Mouse (Mus musculus) MEL (cell line): Measurements from ENCODE around the gene Tomm40. TPM values are rescaled to one million over a fixed set of nuclear protein-coding genes. Genes with fewer than 3 reads are reported as not detected.

Experiments
- DNase-seq: peaks from one replicate; pipeline ENCODE4 v3.0.0; 2011; ENCODE audit warnings: low read depth, low spot score
- H3K27ac ChIP-seq: 2 replicates; pipeline ENCODE4 v1.5.1; 2012; ENCODE audit warnings: low read depth, mild to moderate bottlenecking, control low read depth, low read length, moderate library complexity; ENCODE audit not compliant: control insufficient read depth
- H3K27me3 ChIP-seq, 2 experiments: fragments of 150-350 bp in 1 of 2; sonication (generic) in 1 of 2; 2 replicates each; pipeline ENCODE4 v1.6.1; 2012; ENCODE audit warnings: low read length in 2 of 2, mild to moderate bottlenecking in 2 of 2, improper control_type of control experiment in 1 of 2, moderate library complexity in 1 of 2; ENCODE audit not compliant: insufficient read depth in 2 of 2, control insufficient read depth in 1 of 2
- H3K36me3 ChIP-seq, 2 experiments: 2 replicates each; pipeline ENCODE4 v1.6.1; 2012 to 2014; ENCODE audit warnings: low read length in 2 of 2, improper control_type of control experiment in 1 of 2, inconsistent platforms in 1 of 2, mild to moderate bottlenecking in 1 of 2; ENCODE audit not compliant: insufficient read depth in 2 of 2, control insufficient read depth in 1 of 2
- H3K4me1 ChIP-seq, 2 experiments: fragments of 150-350 bp in 1 of 2; sonication (generic) in 1 of 2; 2 replicates each; pipeline ENCODE4 v1.6.1; 2012; ENCODE audit warnings: low read length in 2 of 2, improper control_type of control experiment in 1 of 2, mild to moderate bottlenecking in 1 of 2; ENCODE audit not compliant: insufficient read depth in 2 of 2, control insufficient read depth in 1 of 2
- H3K4me3 ChIP-seq, 2 experiments: fragments of 150-350 bp in 1 of 2; sonication (generic) in 1 of 2; 2 replicates each; pipeline ENCODE4 v1.5.1; 2012; ENCODE audit warnings: low read depth in 2 of 2, low read length in 2 of 2, mild to moderate bottlenecking in 2 of 2, moderate library complexity in 2 of 2, control low read depth in 1 of 2, improper control_type of control experiment in 1 of 2; ENCODE audit not compliant: control insufficient read depth in 1 of 2, insufficient read depth in 1 of 2
- H3K79me2 ChIP-seq: 2 replicates; pipeline ENCODE4 v1.6.1; 2012; ENCODE audit warnings: mild to moderate bottlenecking, low read length, moderate library complexity; ENCODE audit not compliant: control insufficient read depth, poor library complexity, insufficient read depth
- H3K9ac ChIP-seq: 2 replicates; pipeline ENCODE4 v1.6.1; 2012; ENCODE audit warnings: low read depth, mild to moderate bottlenecking, control low read depth, low read length, moderate library complexity; ENCODE audit not compliant: control insufficient read depth, poor library complexity, severe bottlenecking
- H3K9me3 ChIP-seq: fragments of 150-350 bp; sonication (generic); replicated peaks from 2 replicates; pipeline ENCODE4 v1.6.1; 2012; ENCODE audit warnings: mild to moderate bottlenecking, low read length, improper control_type of control experiment, moderate library complexity; ENCODE audit not compliant: insufficient read depth
- CHD1 ChIP-seq: IDR thresholded peaks from 2 replicates; pipeline ENCODE4 v1.6.1; 2012; ENCODE audit warnings: low read depth, mild to moderate bottlenecking, inconsistent platforms, low read length, improper control_type of control experiment
- CHD2 ChIP-seq: IDR thresholded peaks from 2 replicates; pipeline ENCODE4 v1.6.1; 2011; ENCODE audit warnings: low read length, improper control_type of control experiment
- E2F4 ChIP-seq: IDR thresholded peaks from 2 replicates; pipeline ENCODE4 v1.6.1; 2011; ENCODE audit warnings: low read depth, low read length, improper control_type of control experiment, borderline replicate concordance
- ELF1 ChIP-seq: IDR thresholded peaks from 2 replicates; pipeline ENCODE4 v1.6.1; 2014; ENCODE audit warnings: low read depth, mild to moderate bottlenecking, inconsistent platforms, low read length, improper control_type of control experiment, moderate library complexity
- EP300 ChIP-seq, 2 experiments: IDR thresholded peaks; 2 replicates each; pipeline ENCODE4 v1.6.1; 2011; ENCODE audit warnings: improper control_type of control experiment in 2 of 2, low read length in 2 of 2, low read depth in 1 of 2, mild to moderate bottlenecking in 1 of 2
- JUND ChIP-seq: IDR thresholded peaks from 2 replicates; pipeline ENCODE4 v1.6.1; 2011; ENCODE audit warnings: low read depth, mild to moderate bottlenecking, improper control_type of control experiment, low read length
- MAFK ChIP-seq: IDR thresholded peaks from 2 replicates; pipeline ENCODE4 v1.6.1; 2011; ENCODE audit warnings: low read depth, mild to moderate bottlenecking, low read length, improper control_type of control experiment, borderline replicate concordance
- MEF2A ChIP-seq: IDR thresholded peaks from 2 replicates; pipeline ENCODE4 v1.6.1; 2014; ENCODE audit warnings: low read depth, mild to moderate bottlenecking, inconsistent platforms, low read length, improper control_type of control experiment; ENCODE audit not compliant: poor library complexity, insufficient replicate concordance, severe bottlenecking; ENCODE audit errors: extremely low read depth
- MYB ChIP-seq: IDR thresholded peaks from 2 replicates; pipeline ENCODE4 v1.6.1; 2011; ENCODE audit warnings: mild to moderate bottlenecking, low read depth, low read length, improper control_type of control experiment
- MYC ChIP-seq: IDR thresholded peaks from 2 replicates; pipeline ENCODE4 v1.6.1; 2011; ENCODE audit warnings: low read depth, mild to moderate bottlenecking, low read length, improper control_type of control experiment, moderate library complexity
- POLR2A ChIP-seq, 2 experiments: IDR thresholded peaks; 2 replicates each; pipeline ENCODE4 v1.6.1; 2011 to 2012; ENCODE audit warnings: low read length in 2 of 2, mild to moderate bottlenecking in 2 of 2, control low read depth in 1 of 2, improper control_type of control experiment in 1 of 2, low read depth in 1 of 2, moderate library complexity in 1 of 2; ENCODE audit not compliant: control insufficient read depth in 1 of 2, insufficient read depth in 1 of 2, poor library complexity in 1 of 2
- POLR2AphosphoS5 ChIP-seq: IDR thresholded peaks from 2 replicates; pipeline ENCODE4 v1.6.1; 2012; ENCODE audit warnings: low read depth, borderline replicate concordance, mild to moderate bottlenecking, inconsistent platforms, low read length, moderate library complexity, mixed read lengths
- RCOR1 ChIP-seq: IDR thresholded peaks from 2 replicates; pipeline ENCODE4 v1.6.1; 2012; ENCODE audit warnings: low read depth, mild to moderate bottlenecking, inconsistent platforms, low read length, improper control_type of control experiment
- SIN3A ChIP-seq: IDR thresholded peaks from 2 replicates; pipeline ENCODE4 v1.6.1; 2012; ENCODE audit warnings: low read length, improper control_type of control experiment, inconsistent platforms
- TCF12 ChIP-seq: IDR thresholded peaks from 2 replicates; pipeline ENCODE4 v1.6.1; 2014; ENCODE audit warnings: low read depth, mild to moderate bottlenecking, inconsistent platforms, low read length, improper control_type of control experiment, moderate library complexity
- USF2 ChIP-seq, 2 experiments: IDR thresholded peaks; 2 replicates each; pipeline ENCODE4 v1.6.1; 2011 to 2012; ENCODE audit warnings: improper control_type of control experiment in 2 of 2, low read length in 2 of 2, borderline replicate concordance in 1 of 2, inconsistent platforms in 1 of 2, low read depth in 1 of 2, mild to moderate bottlenecking in 1 of 2; ENCODE audit not compliant: insufficient read depth in 1 of 2
- ZC3H11A ChIP-seq: IDR thresholded peaks from 2 replicates; pipeline ENCODE4 v1.6.1; 2012; ENCODE audit warnings: low read depth, mild to moderate bottlenecking, inconsistent platforms, low read length, improper control_type of control experiment
- ZKSCAN1 ChIP-seq: IDR thresholded peaks from 2 replicates; pipeline ENCODE4 v1.6.1; 2012; ENCODE audit warnings: low read depth, mild to moderate bottlenecking, inconsistent platforms, low read length, improper control_type of control experiment, moderate library complexity
- ZMIZ1 ChIP-seq: IDR thresholded peaks from 2 replicates; pipeline ENCODE4 v1.6.1; 2012; ENCODE audit warnings: low read depth, mild to moderate bottlenecking, inconsistent platforms, low read length, improper control_type of control experiment, moderate library complexity
- polyA plus RNA-seq, 2 experiments: library from polyadenylated mRNA; stranded (reverse) in 1 of 2; unstranded in 1 of 2; fragments of >175 nt in 1 of 2; fragments of >200 nt in 1 of 2; gene quantifications; 2 replicates each; pipeline versions ENCODE4 v1.2.1 to v1.2.4; 2012; ENCODE audit warnings: low replicate concordance in 2 of 2, low read depth in 1 of 2; ENCODE audit not compliant: insufficient read length in 2 of 2, insufficient read depth in 1 of 2, missing spikeins in 1 of 2
- total RNA-seq: library from RNA; depleted of rRNA; stranded (reverse); fragments of 300-350 nt; gene quantifications from 2 replicates; pipeline ENCODE4 v1.2.3, GENCODE M21; 2012

Tomm40 gene
- total and polyA plus RNA-seq, 3 experiments: 294 to 403 TPM; not detected in 1

DNA sequence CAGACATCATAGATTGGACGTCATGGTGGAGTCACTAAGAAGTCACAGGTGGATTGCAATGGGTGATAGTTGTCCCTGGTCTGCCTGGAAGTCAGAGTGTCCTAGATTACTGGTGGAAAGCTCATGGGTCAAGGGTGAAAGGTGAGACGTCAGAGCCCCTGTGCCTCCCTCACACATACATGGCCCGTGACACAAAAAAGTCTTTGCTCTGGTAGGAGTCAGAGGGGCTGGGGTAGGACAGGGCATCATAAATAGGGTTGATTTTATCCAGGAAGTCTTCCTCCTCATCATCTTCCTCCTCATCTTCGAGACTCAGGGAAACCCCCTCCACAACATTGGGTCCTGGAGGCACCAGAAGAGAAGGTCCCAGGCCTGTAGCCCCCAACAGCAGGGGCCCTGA, 2.1 kb upstream of the Tomm40 start:
- H3K4me3 ChIP-seq: no peak overlapping the region
- no peak overlapping the region; the same call in 1 of the 2 replicates for H3K27ac ChIP-seq
- peaks cover 0 to 14% of the 10 kb centered on the region in 2 experiments; a peak in 3 of 4 replicates for H3K36me3 ChIP-seq
- no peak overlapping the region; the same call in 1 of the 2 replicates for H3K9ac ChIP-seq
- TF ChIP-seq E2F4 (no peak), EP300 (IDR thresholded peaks at IDR 0.05; ENCODE audit: low read depth in 1 of 2, low read length in 2 of 2) (no peak), TCF12 (no peak), MAFK (no peak), JUND (no peak), USF2 (IDR thresholded peaks at IDR 0.05; ENCODE audit: borderline replicate concordance in 1 of 2, insufficient read depth in 1 of 2, low read depth in 1 of 2, low read length in 2 of 2) (no peak), ZKSCAN1 (no peak), ELF1 (no peak), ZC3H11A (no peak), POLR2A (IDR thresholded peaks at IDR 0.05; ENCODE audit: control insufficient read depth in 1 of 2, insufficient read depth in 1 of 2, low read depth in 1 of 2, low read length in 2 of 2, poor library complexity in 1 of 2) (no peak), SIN3A (no peak)
- H3K27me3 ChIP-seq: no peaks in the 10 kb centered on the region
- peaks cover 0 to 22% of the 10 kb centered on the region in 2 experiments; a peak in 2 of 4 replicates for H3K4me1 ChIP-seq
- H3K9me3 ChIP-seq: no peaks in the 10 kb centered on the region
- H3K79me2 ChIP-seq: peaks cover 20% of the 10 kb centered on the region
- no peak for DNase-seq

DNA sequence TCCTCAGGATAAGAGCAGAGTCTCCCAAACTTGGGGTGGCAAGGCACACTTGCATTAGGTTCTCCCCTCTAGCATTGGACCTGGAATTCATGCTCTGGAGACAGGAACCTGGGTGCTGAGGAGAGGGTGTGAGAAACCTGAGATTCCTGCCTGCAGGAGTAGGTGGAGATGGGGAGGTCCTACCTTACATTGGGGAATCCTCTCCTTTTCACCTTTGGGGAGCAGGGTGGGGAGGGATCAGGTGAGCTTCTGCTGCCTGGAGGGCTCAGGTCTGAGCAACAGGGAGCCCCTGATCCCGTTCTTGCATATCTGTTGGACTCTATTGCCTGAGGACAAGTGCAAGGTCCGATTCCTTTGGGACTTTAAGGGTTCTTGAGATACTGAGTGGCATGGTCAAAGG, 1.6 kb upstream of the Tomm40 start:
- Histone ChIP-seq H3K27me3 (no peaks in the 10 kb centered on the region), H3K9ac (peak overlapping the region; percentile 83), H3K4me1 (peaks cover 0 to 21% of the 10 kb centered on the region in 2 experiments; a peak in 2 of 4 replicates), H3K79me2 (peaks cover 20% of the 10 kb centered on the region), H3K4me3 (peak overlapping the region; percentile 38 to 63), H3K9me3 (no peaks in the 10 kb centered on the region), H3K36me3 (peaks cover 3 to 14% of the 10 kb centered on the region in 2 experiments; a peak in 3 of 4 replicates), H3K27ac (peak overlapping the region; percentile 99)
- no peak for TF ChIP-seq MYB
- TF ChIP-seq ZKSCAN1: no peak
- no peak for TF ChIP-seq CHD1
- TF ChIP-seq ZMIZ1: no peak
- TF ChIP-seq MYC: no peak
- no peak for TF ChIP-seq MEF2A
- TF ChIP-seq CHD2: no peak
- no peak for TF ChIP-seq RCOR1
- TF ChIP-seq POLR2AphosphoS5: no peak
- no peak for TF ChIP-seq POLR2A (IDR thresholded peaks at IDR 0.05; ENCODE audit: control insufficient read depth in 1 of 2, insufficient read depth in 1 of 2, low read depth in 1 of 2, low read length in 2 of 2, poor library complexity in 1 of 2)
- no peak for TF ChIP-seq E2F4
- no peak for DNase-seq
